Mouse (Mus musculus): ENCODE results near the gene Hyal1.
"Not testable (repeated sequence)": the region's sequence is repeated elsewhere in the genome, so short reads cannot be mapped to it uniquely, and the experiment has no call there.

The Hyal1 gene

DNA sequence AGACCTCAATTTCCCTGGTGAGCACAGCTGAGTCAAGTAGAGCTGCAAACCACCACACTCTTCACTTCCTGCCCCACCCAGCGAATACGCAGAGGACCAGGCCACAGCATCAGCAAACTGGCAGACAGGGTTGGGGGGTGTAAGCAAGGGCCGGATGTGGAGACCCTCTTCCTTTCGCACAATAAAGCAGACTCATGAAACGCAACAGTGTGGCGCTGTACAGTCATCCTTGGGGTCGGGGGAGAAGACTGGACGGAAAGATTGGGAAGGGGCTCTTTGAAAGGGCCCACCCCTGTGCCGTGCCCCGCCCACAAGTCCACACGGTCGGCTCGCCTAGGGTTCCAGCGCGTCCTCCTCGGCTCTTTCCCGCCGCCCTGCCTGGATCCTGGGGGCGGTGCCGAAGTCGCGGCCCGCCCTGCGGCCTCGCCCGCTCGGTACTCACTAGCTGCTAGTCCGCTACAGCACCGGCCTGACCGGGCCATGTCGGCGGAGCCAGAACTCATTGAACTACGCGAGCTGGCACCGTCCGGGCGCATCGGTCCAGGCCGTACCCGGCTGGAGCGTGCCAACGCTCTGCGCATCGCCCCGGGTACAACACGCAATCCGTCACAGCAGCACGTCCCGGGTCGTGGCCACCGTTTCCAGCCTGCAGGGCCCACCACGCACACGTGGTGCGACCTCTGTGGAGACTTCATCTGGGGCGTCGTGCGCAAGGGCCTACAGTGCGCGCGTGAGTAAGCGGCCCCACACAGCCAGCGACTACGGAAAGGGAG, 25.4 kb upstream of the Hyal1 start, which contains the start of gene Rassf1:
TSS of gene Rassf1 (plus strand) at position 439 of the 773 bp plus-strand sequence.
- DNase-seq, result peak; percentile 46 to 48

DNA sequence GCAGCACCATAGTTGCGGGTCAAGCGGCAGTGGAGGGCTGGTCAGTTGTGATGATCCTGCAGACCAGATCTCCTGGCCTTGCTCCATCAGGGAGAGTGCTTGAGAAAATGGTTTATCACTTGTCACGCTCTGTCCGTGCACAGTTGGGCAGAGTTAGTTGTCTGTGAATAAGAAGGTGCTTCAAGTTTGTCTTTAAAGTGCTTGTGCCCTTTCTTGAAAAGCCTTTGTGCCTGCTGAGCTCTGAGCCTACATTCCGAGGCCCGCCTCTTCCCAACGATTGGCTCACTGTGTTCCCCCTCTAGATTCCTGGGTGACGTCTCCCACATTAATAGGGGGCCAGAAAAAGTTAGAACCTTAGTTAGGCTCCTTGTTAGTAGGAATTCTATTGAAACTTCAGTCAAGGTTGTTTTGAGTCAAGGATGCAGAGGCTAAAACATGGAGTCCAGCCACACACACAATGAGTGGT, 24.8 kb upstream of the Hyal1 start:
- DNase-seq, result no peak

DNA sequence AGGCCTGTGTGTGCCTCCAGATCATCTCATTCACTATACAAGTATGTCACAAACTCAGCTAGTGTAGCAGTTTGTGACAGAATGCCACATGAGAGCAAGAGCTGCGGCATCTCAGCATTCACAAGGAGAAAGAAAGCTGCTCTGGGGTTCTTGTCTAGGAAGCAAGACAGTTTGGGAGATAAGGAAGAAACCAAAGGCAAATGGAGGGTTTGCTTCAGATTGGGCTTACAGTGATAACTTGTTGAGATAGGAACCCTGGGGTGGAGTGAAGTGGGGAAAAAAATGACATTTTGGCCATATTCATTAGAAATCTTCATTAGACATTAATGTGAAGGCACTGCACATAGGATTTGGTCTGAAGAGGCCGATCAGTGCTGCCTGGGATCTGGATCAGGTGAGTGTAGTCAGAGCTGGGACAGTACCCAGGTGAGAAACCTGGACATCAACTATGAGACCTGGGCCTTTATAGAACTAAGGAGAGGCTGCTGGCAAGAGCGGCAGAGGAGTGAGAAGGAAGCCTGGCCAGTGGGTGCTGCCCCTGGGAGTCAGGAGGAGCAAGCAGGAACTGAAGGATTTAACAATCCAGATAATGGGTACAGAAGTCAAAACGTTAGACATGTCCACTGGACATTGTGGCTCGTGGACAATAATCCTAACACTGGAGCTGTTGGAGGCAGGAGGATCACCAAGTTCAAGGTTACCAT, 23.9 kb upstream of the Hyal1 start:
- DNase-seq, result no peak

DNA sequence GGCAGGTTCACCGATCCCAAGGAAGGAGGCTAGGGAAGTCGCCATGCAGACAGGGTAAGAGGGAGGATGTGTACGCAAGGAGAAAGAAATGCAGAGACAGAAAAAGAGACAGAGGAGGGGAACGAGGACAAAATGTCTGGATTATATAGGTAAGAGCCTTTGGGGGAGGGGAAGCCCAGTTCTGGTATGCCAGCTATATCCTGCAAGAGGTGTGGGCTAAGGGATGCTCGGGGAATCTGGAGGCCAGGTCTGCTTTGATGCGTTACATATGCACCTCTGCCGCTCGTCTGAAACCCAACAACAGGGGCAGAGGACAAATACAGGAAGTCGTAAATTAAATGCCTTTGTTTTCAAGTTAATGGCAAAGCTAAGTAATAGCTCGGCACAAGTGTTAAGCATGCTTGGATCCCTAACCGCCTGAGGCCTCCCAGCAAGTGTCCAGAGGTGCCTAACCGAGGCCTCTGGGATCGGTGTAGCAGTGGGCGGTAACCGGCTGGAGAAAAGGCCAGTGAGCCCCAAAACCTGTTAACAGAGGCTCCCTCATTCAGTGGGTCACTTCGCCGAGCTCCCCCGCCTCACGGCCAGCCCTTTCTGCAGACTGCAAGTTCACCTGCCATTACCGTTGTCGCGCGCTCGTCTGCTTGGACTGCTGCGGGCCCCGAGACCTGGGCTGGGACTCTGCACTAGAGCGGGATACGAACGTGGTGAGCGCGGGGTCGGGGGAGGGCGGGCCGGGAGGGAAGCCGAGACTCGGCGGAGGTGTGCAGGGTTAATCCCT, 23.0 kb upstream of the Hyal1 start:
- DNase-seq, result no peak

DNA sequence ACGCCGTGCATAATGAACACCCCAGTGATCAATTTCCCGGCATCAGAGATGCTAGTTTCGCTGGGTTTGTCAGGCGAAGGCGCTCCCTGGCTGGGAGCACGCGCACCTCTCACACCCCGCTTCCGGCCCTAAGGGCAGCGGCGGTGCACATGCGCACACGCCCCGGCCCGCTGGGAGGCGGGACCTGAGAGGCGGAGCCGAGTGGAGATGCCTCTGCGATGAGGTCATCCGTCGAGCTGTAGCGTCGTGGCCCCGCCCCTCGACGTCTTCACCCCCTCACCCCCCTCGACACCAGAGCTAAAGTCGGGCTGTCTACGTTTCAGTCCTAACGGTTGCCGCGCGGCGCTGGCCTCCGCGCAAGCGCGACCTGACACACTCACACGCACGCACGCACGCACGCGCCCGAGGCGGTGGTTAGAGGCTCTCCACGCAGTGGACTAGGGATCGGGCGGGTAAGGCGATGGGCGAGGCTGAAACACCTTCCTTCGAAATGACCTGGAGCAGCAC, 22.4 kb upstream of the Hyal1 start:
- peak; percentile 97 to 98 for DNase-seq

GRCm38 (mm10) chr9:107555031-107555457, 21.7 kb upstream of the Hyal1 start:
- DNase-seq, result peak in 1 of 2 experiments; percentile 54

- no peak for DNase-seq
Observed at GRCm38 (mm10) chr9:107555701-107556100, 21.0 kb upstream of the Hyal1 start.

DNA sequence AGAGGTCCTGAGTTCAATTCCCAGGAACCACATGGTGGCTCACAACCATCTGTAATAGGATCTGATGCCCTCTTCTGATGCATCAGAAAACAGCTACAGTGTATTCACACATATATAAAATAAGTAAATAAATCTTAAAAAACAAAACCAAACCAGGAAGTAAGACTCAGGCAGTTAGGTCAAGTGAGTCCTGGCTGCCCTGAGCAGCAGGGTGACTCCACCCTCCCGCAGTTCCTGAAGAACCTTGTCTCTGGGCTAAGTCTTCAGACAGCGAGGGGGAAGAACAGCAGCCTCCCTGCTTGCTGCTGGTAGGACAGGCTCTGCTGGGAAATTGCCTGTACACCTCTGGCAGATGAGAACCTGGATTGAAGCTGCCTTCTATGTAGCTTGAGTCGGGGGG, 20.4 kb upstream of the Hyal1 start:
- no peak for DNase-seq

DNA sequence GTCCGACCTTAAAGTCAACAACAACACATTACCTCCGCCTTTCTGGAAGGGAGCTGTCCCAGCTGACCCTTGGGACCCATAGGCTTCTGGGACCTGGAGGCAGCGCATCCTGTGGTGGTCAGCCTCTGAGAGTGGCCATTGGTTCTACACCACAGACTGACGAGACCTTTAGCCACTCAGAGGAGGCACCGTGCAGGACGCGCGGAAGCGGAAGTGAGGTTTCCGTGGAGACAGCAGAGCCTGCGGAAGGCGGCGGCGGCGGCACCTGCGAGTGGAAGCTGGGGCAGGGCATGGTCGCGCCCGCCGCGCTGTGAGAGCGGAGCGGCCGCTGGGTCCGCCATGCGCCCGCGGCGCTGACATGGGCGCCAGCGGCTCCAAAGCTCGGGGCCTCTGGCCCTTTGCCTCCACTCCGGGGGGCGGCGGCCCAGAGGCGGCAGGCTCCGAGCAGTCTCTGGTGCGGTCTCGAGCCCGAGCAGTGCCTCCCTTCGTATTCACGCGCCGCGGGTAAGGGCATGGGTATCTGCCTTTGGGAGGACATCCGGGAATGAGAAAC, 13.6 kb upstream of the Hyal1 start, which contains the start of gene Tusc2:
TSS of gene Tusc2 (plus strand) at position 227 of the 553 bp plus-strand sequence.
- DNase-seq, result peak; percentile 94 to 95

GRCm38 (mm10) chr9:107565556-107565955, 11.2 kb upstream of the Hyal1 start:
- not testable (repeated sequence) for DNase-seq

DNA sequence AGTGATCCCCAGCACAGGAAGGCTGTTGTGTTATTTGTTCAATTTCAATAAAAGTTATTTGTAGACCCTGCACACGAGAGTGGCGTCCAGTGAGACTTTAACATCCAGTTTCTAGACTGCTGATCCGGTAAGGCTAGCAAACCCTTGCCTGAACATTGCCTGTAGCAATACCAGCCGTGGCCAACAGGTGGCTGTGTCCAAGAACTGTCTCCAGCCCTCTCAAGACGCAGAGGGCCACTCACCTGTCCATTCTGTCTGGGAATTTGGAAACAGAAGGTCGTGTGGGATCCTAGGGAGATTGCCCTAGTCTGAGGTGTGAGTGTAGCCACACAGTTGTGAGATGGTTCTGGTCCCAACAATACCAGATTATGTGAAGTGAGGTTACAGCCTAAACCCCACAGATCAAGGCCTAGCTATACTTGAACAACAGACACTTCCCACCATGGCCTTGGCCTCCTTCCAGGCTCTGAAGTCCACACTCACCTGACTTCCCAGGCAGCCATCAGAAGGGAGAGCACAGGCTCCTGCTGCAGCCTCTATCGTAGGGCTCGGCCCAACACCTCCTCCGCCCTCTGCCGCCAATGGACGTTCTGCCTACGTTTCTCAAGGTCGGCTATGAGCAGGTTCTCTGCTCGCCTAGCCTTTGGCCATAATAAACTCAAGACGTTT, 10.6 kb upstream of the Hyal1 start:
- peak; percentile 89 to 92 for DNase-seq

- DNase-seq, result no peak
Observed at GRCm38 (mm10) chr9:107566855-107567254, 9.9 kb upstream of the Hyal1 start.

- DNase-seq, result no peak
Observed at GRCm38 (mm10) chr9:107567702-107568319, 8.9 kb upstream of the Hyal1 start, which contains the start of gene Hyal2. Hyal2 (plus strand) TSS chr9:107567945.

- peak; percentile 90 to 92 for DNase-seq
Observed at GRCm38 (mm10) chr9:107568331-107569261, 8.1 kb upstream of the Hyal1 start.

DNA sequence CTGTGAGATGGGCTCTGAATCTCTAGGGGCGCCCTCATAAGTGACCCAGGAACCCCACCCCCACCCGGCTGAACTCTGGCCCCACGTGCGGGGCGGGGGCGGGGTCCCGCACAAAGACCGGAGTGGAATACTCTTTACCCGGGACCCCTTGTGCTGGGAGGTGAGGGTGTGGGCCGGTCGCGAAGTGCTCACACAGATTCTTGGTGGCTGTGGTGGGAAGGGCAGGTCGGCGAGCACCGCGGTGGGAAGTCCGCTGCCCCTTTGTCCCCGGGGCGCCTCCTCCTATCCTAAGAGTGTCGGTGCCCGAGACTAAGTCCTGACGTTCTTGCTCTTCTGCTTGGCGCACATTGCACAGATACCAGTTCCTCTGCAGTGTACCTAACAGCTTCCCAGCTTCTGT, 7.5 kb upstream of the Hyal1 start:
- no peak for DNase-seq

DNA sequence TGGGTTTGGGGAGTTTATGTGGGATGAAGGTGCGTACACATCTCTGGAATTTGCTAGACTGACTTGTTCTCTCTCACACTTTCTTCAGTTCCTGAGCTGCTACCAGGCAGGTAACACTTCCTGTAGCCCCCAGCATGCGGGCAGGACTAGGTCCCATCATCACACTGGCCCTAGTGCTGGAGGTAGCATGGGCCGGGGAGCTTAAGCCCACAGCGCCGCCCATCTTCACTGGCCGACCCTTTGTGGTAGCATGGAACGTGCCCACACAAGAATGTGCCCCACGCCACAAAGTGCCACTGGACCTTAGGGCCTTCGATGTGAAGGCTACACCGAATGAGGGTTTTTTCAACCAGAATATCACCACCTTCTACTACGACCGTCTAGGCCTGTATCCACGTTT, 6.7 kb upstream of the Hyal1 start:
- no peak for DNase-seq

DNA sequence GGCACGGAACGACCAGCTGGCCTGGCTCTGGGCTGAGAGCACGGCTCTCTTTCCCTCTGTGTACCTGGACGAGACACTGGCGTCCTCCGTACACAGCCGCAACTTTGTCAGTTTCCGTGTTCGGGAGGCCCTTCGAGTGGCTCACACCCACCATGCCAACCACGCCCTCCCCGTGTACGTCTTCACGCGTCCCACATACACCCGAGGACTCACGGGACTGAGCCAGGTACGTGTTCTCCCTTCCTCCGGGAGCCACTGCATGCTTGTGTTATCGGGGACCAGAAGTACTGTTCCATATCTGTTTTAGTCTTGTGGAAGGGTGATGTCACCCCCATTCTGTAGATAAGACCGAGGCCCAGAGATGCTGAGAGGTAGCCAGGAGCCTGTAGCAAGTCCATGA, 5.9 kb upstream of the Hyal1 start:
- no peak for DNase-seq

- no peak for DNase-seq
Observed at GRCm38 (mm10) chr9:107571534-107572326, 5.0 kb upstream of the Hyal1 start.

GRCm38 (mm10) chr9:107572327-107572662, 4.4 kb upstream of the Hyal1 start:
- no peak for DNase-seq

- DNase-seq, result not testable (repeated sequence)
Observed at GRCm38 (mm10) chr9:107573774-107574173, 3.0 kb upstream of the Hyal1 start.

Measured in cerebellum, postnatal 10 days (tissue).